Mouse (Mus musculus) hindbrain, embryonic 12.5 days (tissue): ENCODE results near the gene Tab2. TPM values are rescaled to one million over a fixed set of nuclear protein-coding genes. Genes with fewer than 3 reads are reported as not detected.

ENCODE experiments used
- ATAC-seq: fragments of 200-750 bp; cut with Nextera tagmentation; 2 replicates; pipeline ENCODE4 v1.8.0; 2017; ENCODE audit warnings: moderate TSS enrichment; ENCODE audit not compliant: low FRiP score
- H3K27ac ChIP-seq: fragments of 300-500 bp; sonication (generic); 2 replicates; pipeline ENCODE4 v1.5.1; 2016; ENCODE audit warnings: mild to moderate bottlenecking
- H3K27me3 ChIP-seq: fragments of 300-500 bp; sonication (generic); 2 replicates; pipeline ENCODE4 v1.6.1; 2016; ENCODE audit warnings: mild to moderate bottlenecking
- H3K36me3 ChIP-seq: fragments of 300-500 bp; sonication (generic); 2 replicates; pipeline ENCODE4 v1.6.1; 2016; ENCODE audit warnings: mild to moderate bottlenecking
- H3K4me1 ChIP-seq: fragments of 300-500 bp; sonication (generic); 2 replicates; pipeline ENCODE4 v1.6.1; 2016
- H3K4me2 ChIP-seq: fragments of 300-500 bp; sonication (generic); replicated peaks from 2 replicates; pipeline ENCODE4 v1.6.1; 2016; ENCODE audit warnings: mild to moderate bottlenecking
- H3K4me3 ChIP-seq: fragments of 300-500 bp; sonication (generic); 2 replicates; pipeline ENCODE4 v1.5.1; 2016; ENCODE audit warnings: mild to moderate bottlenecking
- H3K9ac ChIP-seq: fragments of 300-500 bp; sonication (generic); 2 replicates; pipeline ENCODE4 v1.6.1; 2016; ENCODE audit warnings: mild to moderate bottlenecking, moderate library complexity
- H3K9me3 ChIP-seq: fragments of 300-500 bp; sonication (generic); replicated peaks from 2 replicates; pipeline ENCODE4 v1.6.1; 2016; ENCODE audit warnings: mild to moderate bottlenecking
- WGBS: fragments of 180-500 bp; shearing (Covaris S2); methylation state at CpG from one replicate; pipeline ENCODE4 v1.1.7; 2016; 5-methylcytosine and 5-hydroxymethylcytosine counted together
- polyA plus RNA-seq: library from polyadenylated mRNA; unstranded; fragments of >200 nt; fragmentation: Nextera tagmentation; extraction: Ambion mirVana; gene quantifications from 2 replicates; pipeline ENCODE4 v1.2.1, GENCODE M21; 2016

Tab2 gene
- polyA plus RNA-seq, 1 experiment from 2014 or later = 22.2 TPM

- no peak overlapping the region for H3K4me3 ChIP-seq
- ATAC-seq = no peak
- no peak overlapping the region for H3K9ac ChIP-seq
- H3K27me3 ChIP-seq = peaks cover 3% of the 10 kb centered on the region; the same call in 1 of the 2 replicates
- no peaks in the 10 kb centered on the region for H3K9me3 ChIP-seq
- 0 out of 2 replicates have a peak, but pooled peaks cover 2% of the 10 kb centered on the region for H3K4me1 ChIP-seq
- H3K36me3 ChIP-seq = no peaks in the 10 kb centered on the region
- H3K4me2 ChIP-seq = no peak overlapping the region
- WGBS = 83% methylated on average over 14 of the region's 14 CpGs
- H3K27ac ChIP-seq = no peak overlapping the region
Measured at GRCm38 (mm10) chr10:7861259-7861936, 94.6 kb downstream of the Tab2 start.

DNA sequence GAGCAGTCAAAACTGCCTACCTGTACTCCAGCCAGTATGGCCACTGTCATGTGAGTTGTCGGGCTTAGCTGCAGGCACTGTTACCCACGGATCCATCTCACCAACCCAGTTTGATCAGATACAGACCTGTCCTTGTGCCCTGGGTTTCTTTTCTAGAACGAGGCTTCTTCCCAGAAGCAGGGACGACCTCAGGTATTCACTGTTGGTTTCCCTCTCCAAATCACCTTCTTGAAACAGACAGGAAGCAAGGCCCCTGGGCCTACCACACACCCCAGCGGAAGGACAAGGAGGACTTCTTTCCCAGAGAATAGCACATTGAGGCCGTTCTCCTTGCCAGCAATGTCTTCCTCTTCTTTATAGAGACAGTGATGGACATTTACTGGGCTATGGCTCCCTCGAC, 95.5 kb downstream of the Tab2 start:
- Histone ChIP-seq H3K27me3 (no peaks in the 10 kb centered on the region), H3K9ac (no peak overlapping the region), H3K4me3 (no peak overlapping the region), H3K36me3 (no peaks in the 10 kb centered on the region), H3K4me2 (no peak overlapping the region), H3K9me3 (no peaks in the 10 kb centered on the region), H3K27ac (no peak overlapping the region), H3K4me1 (0 out of 2 replicates have a peak, but pooled peaks cover 2% of the 10 kb centered on the region)
- 87% methylated on average over 7 of the region's 7 CpGs for WGBS
- no peak for ATAC-seq

Other genes starting within 250 kb of the Tab2 start
- 48.2 and 51.5 TPM in 2 replicates for gene Katna1, start 230.2 kb downstream of the Tab2 start, polyA plus RNA-seq
- 61.2 and 61.3 TPM in 2 replicates for gene Ginm1, start 163.4 kb downstream of the Tab2 start, polyA plus RNA-seq
- gene Ppil4, start 163.3 kb downstream of the Tab2 start, polyA plus RNA-seq = 47.7 and 51.7 TPM in 2 replicates
- gene Zc3h12d, start 123.8 kb downstream of the Tab2 start, polyA plus RNA-seq = 0.19 and 0.25 TPM in 2 replicates